Mouse (Mus musculus) gastrocnemius, adult 2 months (tissue): ENCODE results near the gene Map3k14. TPM values are rescaled to one million over a fixed set of nuclear protein-coding genes. Genes with fewer than 3 reads are reported as not detected.

Experiments
- DNase-seq: peaks from one replicate; pipeline ENCODE4 v3.0.0; 2022
- H3K27ac ChIP-seq: fragments of 200-600 bp; 2 replicates; pipeline ENCODE4 v1.8.1; 2022; ENCODE audit warnings: mild to moderate bottlenecking
- H3K4me3 ChIP-seq: fragments of 200-600 bp; 2 replicates; pipeline ENCODE4 v1.8.1; 2022; ENCODE audit warnings: mild to moderate bottlenecking, moderate library complexity
- CTCF ChIP-seq: fragments of 200-600 bp; IDR thresholded peaks from 2 replicates; pipeline ENCODE4 v1.8.1; 2022; ENCODE audit warnings: antibody characterized with exemption, mild to moderate bottlenecking, moderate library complexity
- intact Hi-C: fragments of 180-260 bp; cut with DNase I; formaldehyde crosslinking; loops from one replicate; pipeline ENCODE4 v1.15.1; 2025
- total RNA-seq, 2 experiments: library from RNA; stranded (reverse); gene quantifications; 2 replicates each; pipeline ENCODE4 v1.2.3; 2021

The Map3k14 gene
- total RNA-seq, 2 experiments from 2014 or later = 4.1 to 4.2 TPM

GRCm38 (mm10) chr11:103193825-103194168, 73.5 kb downstream of the Map3k14 start:
- H3K4me3 ChIP-seq = no peak overlapping the region
- intact Hi-C loops = no loop called here
- peak; percentile 15 for DNase-seq
- H3K27ac ChIP-seq = no peak overlapping the region
- TF ChIP-seq CTCF = no peak

- no peak overlapping the region for H3K27ac ChIP-seq
- peak; percentile 39 for DNase-seq
- intact Hi-C loops = no loop called here
- H3K4me3 ChIP-seq = peak overlapping the region; percentile 21; the same call in 1 of the 2 replicates
- TF ChIP-seq CTCF = peak; percentile 45
Measured at GRCm38 (mm10) chr11:103192956-103193824, 74.1 kb downstream of the Map3k14 start.

- no peak for TF ChIP-seq CTCF
- Histone ChIP-seq H3K27ac (no peak overlapping the region), H3K4me3 (peak overlapping the region; percentile 21; the same call in 1 of the 2 replicates)
- DNase-seq = peak; percentile 20
- intact Hi-C loops = no loop called here
Measured at GRCm38 (mm10) chr11:103192230-103192955, 74.9 kb downstream of the Map3k14 start.

- TF ChIP-seq CTCF = peak; percentile 69
- intact Hi-C loops = loop anchor here (1.0 kb wide), 1 partner anchor 17 kb away; no protein-coding TSS in a partner anchor
- Histone ChIP-seq H3K4me3 (no peak overlapping the region), H3K27ac (no peak overlapping the region)
- peak; percentile 66 for DNase-seq
Measured at GRCm38 (mm10) chr11:103184891-103185290, 82.4 kb downstream of the Map3k14 start.

GRCm38 (mm10) chr11:103181911-103182310, 85.4 kb downstream of the Map3k14 start:
- Histone ChIP-seq H3K27ac (no peak overlapping the region), H3K4me3 (no peak overlapping the region)
- intact Hi-C loops = no loop called here
- peak; percentile 21 for DNase-seq
- TF ChIP-seq CTCF = no peak

- TF ChIP-seq CTCF = no peak
- intact Hi-C loops = no loop called here
- peak; percentile 4 for DNase-seq
Measured at GRCm38 (mm10) chr11:103181349-103181748, 85.9 kb downstream of the Map3k14 start.

DNA sequence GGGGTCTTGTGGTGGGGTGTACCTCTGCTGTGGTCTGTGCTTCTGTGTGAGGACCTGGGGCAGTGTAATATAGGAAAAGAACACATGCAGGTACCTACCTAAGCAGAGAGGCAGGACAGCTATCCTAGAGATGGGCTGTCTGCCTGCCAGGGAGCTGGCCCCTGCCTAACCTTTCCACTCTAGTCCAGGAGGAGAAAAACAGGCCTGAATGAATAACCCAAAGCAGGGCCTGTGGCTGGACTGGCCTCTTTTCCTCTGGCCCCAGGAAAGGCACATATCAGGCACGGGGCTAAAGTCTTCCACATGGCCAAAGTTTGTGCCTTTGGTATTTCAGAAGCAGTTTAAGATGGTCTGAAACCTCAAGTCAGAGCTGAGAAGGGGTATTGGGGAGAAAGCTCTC, 86.8 kb downstream of the Map3k14 start:
- intact Hi-C loops = no loop called here
- peak; percentile 12 for DNase-seq
- Histone ChIP-seq H3K27ac (no peak overlapping the region), H3K4me3 (no peak overlapping the region)
- no peak for TF ChIP-seq CTCF

More at GRCm38 (mm10) chr11:103181349-103181748, 85.9 kb downstream of the Map3k14 start:
- H3K4me3 ChIP-seq = no peak overlapping the region
- H3K27ac ChIP-seq = no peak overlapping the region

DNA sequence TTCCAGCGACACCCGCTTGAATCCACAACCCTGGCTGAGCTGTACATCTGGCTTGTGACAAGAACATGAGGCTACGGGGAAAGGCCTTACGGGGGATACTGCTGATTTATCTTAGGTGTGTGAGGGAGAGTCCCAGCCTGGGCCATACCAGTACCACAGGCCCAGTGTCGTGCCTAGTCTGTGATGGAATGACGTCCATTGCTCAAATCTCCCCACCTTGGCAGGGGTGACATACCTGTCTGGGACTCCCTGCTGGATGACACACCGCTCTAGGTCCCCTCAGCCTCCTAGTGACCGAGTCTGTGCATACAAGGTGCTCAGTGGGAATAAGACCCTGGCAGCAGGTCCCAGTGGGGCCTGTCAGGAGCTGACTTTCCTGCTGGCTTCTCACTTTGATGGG, 88.5 kb downstream of the Map3k14 start:
- no peak overlapping the region for H3K27ac ChIP-seq
- DNase-seq = peak; percentile 12
- no peak for TF ChIP-seq CTCF
- H3K4me3 ChIP-seq = no peak overlapping the region
- intact Hi-C loops = loop anchor here (10.0 kb wide), 1 partner anchor 46 kb away; no protein-coding TSS in a partner anchor

GRCm38 (mm10) chr11:103177815-103178485, 89.3 kb downstream of the Map3k14 start:
- Histone ChIP-seq H3K4me3 (no peak overlapping the region), H3K27ac (peak overlapping the region; percentile 16)
- intact Hi-C loops = loop anchor here (10.0 kb wide), 1 partner anchor 47 kb away; no protein-coding TSS in a partner anchor
- DNase-seq = peak; percentile 14
- no peak for TF ChIP-seq CTCF

DNA sequence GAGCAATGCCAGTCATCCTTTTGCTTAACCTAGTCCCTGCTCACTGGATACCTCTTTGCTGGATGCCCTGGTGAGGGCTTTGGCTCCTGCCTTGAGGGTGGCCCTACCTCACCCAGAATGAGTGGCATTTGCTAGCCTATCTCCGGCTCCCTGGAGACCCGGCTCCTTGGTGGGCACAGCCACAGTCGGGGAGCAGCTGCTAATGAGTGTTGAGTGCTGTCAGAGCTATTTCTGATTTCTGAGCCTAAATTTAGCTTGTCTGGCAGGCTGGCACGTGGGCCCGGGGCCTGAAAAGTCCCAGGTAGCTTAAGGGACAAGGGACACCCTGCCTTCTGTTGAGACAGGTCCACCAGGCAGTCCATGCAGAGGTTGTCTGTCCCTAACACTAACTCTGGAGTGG, 90.1 kb downstream of the Map3k14 start:
- intact Hi-C loops = loop anchor here (10.0 kb wide), 1 partner anchor 48 kb away; no protein-coding TSS in a partner anchor
- Histone ChIP-seq H3K4me3 (no peak overlapping the region), H3K27ac (peak overlapping the region; percentile 77)
- DNase-seq = peak; percentile 30
- TF ChIP-seq CTCF = no peak

DNA sequence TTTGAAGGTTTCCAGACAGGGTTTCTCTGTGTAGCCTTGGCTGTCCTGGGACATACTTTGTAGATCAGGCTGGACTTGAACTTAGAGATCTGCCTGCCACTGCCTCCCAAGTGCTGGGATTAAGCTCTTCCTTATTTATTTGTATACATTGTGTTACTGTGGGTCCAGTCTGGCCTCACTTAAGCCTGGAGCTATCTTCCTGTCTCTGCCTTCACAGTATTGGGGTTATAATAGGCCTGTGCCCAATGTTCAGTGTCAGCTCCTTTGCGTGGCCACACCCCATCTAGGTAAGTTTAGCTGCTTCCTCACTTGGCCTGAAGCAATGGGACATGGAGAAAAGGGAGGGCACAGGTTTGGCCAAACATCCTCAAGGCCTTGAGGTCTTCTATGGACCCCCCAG, 90.8 kb downstream of the Map3k14 start:
- H3K27ac ChIP-seq = peak overlapping the region; percentile 77

More for the DNA sequence above, 90.8 kb downstream of the Map3k14 start:
- peak overlapping the region; percentile 53 for H3K4me3 ChIP-seq
- no peak for TF ChIP-seq CTCF
- DNase-seq = peak; percentile 6
- intact Hi-C loops = loop anchor here (10.0 kb wide), 1 partner anchor 48 kb away; no protein-coding TSS in a partner anchor
